Mouse (Mus musculus) ovary, adult 18-20 months (tissue): Measurements from ENCODE around the gene Got2.
A peak's percentile ranks its signal among the peaks of the same experiment; 100 is the strongest.
"Not testable (repeated sequence)": the region's sequence is repeated elsewhere in the genome, so short reads cannot be mapped to it uniquely, and the experiment has no call there.

ENCODE experiments used
- DNase-seq: peaks from one replicate; pipeline ENCODE4 v3.0.0; 2022; ENCODE audit warnings: low spot score, mixed read lengths

The Got2 gene

GRCm38 (mm10) chr8:95871690-95872089 lies 16.7 kb downstream of the Got2 start:
- DNase-seq: no peak

- DNase-seq: not testable (repeated sequence)
Measured at GRCm38 (mm10) chr8:95864851-95865250, 23.5 kb downstream of the Got2 start.

DNA sequence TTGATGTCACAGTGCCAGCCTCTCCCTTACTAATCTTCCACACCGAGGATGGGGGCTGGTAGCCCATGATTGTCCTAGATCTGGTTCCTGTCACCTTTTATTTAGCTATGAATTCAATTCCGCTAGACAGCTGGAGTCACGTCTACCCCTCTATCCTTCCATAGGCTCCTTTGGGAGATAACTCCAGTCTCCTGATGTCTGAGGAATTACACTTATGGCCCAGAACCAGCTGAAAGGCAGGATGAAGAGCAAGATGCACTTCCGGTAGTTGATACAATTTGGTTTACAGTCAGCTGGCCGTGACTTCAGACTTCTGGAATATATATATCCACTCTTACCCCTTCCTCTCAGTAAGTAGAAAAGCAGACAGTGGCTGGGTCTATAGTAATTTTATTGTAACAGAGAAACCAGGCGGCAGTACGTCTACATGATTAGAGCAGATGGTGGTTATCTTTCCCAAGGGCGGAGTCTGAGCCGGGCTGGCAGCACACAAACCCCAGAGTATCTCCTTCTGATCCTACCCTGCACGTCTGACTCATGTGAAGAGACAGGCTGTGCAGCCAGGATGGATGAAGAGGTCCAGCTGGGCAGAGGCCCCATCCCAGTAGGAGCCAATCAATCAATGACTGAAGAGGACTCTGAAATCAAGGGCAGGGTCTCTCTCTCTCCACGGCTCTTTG lies 24.4 kb downstream of the Got2 start:
- not testable (repeated sequence) for DNase-seq

- DNase-seq: no peak
Measured at GRCm38 (mm10) chr8:95854174-95854573, 34.2 kb downstream of the Got2 start.

GRCm38 (mm10) chr8:95853102-95853843 lies 35.1 kb downstream of the Got2 start, which contains the start of gene Slc38a7:
Gene Slc38a7 (minus strand): TSS chr8:95853539.
- DNase-seq: peak; percentile 63

DNA sequence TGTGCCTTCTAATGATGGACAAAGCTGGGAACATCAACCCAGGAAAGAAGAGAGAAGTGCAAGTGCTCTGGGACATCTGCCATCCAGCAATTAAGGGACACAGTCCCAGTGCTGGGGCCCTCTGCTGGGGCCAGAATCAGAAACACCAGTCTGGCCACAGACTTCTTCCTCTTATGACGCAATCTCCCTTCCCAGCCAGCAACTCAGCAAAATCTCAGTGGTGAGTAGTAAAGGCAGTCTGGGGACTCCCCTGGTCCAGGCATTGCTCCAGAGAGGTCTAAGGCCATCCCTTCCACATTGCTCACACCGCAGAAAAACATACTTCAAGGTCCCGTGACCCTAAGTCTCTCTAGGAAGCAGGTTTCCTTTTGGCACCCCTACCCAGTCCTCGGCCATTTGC lies 36.1 kb downstream of the Got2 start:
- DNase-seq: peak; percentile 28

- DNase-seq: no peak
Measured at GRCm38 (mm10) chr8:95850326-95850725, 38.0 kb downstream of the Got2 start.

- DNase-seq: no peak
Measured at GRCm38 (mm10) chr8:95848734-95849464, 39.4 kb downstream of the Got2 start.

- no peak for DNase-seq
Measured at GRCm38 (mm10) chr8:95848061-95848551, 40.2 kb downstream of the Got2 start.

DNA sequence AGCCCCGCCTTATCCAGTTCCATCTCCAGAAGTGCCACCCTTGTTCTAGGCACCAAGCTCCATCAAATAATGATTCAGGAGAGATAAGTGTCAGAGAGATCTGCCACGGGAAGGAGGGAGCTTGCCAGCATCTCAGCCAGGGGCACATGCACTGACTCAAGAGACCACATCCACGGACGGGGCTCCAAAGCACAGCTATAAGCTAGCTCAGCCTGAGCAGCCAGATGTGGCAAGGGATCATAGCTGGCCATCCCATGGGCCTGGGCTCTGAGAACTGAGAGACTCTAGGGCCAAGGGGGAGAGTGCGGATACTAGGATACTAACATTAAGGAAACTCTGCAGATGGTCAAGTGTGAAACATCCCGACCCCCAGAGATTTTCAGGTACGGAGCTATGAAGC lies 43.3 kb downstream of the Got2 start:
- no peak for DNase-seq

GRCm38 (mm10) chr8:95843968-95844367 lies 44.4 kb downstream of the Got2 start:
- no peak for DNase-seq

- no peak for DNase-seq
Measured at GRCm38 (mm10) chr8:95841436-95841835, 46.9 kb downstream of the Got2 start.

DNA sequence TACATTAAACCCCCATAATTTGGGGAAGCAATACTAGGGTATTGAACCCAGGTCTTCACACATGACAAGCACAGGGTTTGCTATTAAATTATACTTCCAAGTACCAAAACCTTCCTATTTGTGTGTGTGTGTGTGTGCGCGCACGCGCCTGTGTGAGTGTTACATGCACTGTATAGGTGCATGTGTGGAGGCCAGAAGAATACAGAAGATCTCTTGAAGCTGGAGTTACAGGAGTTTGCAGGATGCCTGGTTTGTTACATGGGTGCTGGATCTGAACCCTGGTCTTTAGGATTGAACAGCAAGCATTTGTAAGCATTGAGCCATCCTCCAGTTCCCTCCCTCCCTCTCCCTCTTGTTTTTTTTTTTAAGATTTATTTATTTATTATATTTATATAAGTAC lies 49.1 kb downstream of the Got2 start:
- no peak for DNase-seq

GRCm38 (mm10) chr8:95837266-95837665 lies 51.1 kb downstream of the Got2 start:
- no peak for DNase-seq

DNA sequence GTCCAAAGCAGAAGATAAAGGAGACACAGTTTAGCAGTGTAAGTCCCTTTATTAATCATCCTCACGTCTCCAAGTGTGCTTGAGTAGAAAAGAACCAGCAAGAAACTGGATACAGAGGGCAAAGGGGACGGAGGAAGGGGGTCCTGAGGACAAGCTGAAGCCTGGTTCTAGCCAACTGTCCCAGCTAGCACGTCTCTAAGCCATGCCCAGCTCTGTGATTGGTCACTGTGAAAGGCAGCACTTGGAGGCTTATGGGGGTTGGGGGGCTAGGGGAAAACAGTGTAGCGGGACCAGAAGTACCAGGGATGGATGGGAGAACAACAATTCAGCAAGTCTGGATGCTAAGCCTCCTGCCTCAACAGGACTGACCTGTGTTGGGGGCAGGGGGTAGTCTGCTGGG lies 52.5 kb downstream of the Got2 start:
- DNase-seq: no peak

DNA sequence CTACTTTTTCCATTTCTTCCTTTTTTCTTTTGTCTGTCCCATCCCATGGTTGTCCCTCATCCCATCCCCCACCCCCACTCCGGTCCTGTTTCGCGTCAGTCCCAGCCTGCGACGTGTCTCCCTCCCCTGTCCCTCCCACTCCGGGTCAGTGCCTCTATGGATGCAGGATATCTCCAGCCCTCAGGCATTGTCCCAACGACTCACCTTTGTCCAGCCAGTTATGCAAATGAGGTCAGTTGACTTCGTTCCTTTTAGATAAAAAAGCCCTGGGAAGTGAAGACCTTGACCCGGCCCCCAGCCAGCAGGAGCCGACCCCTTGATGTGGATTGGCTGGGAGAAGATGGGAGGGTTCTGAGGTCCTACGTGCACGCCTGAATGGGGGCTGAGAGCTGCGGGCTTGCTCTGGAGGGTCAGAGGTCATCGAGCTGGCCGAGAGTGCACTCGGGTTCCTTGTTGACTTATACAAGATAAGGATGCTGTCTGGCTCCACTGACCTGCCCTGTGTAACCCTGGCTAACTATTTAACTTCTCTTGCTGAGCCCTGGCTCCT lies 54.8 kb downstream of the Got2 start:
- DNase-seq: no peak

GRCm38 (mm10) chr8:95832603-95833434 lies 55.5 kb downstream of the Got2 start:
- DNase-seq: peak; percentile 49

GRCm38 (mm10) chr8:95830144-95830543 lies 58.2 kb downstream of the Got2 start:
- DNase-seq: no peak

- DNase-seq: not testable (repeated sequence)
Measured at GRCm38 (mm10) chr8:95825162-95825561, 63.2 kb downstream of the Got2 start, which contains the start of gene Sap18b. Gene Sap18b (plus strand): TSS chr8:95825346.

DNA sequence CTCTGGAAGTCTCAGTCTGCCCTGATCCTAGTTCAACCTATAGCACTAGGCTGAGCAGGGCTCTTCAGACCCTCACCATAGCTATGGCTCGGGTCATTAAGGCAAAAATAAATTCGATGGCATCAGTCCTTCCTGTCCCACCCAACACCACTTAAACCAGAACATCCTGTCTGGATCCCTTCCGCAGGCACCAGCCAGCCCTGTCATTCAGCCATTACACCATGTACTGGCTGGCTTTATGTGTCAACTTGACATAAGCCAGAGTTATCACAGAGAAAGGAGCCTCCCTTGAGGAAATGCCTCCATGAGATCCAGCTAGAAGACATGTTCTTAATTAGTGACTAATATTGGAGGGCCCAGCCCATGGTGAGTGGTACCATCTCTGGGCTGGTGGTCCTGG lies 65.6 kb downstream of the Got2 start:
- no peak for DNase-seq

DNA sequence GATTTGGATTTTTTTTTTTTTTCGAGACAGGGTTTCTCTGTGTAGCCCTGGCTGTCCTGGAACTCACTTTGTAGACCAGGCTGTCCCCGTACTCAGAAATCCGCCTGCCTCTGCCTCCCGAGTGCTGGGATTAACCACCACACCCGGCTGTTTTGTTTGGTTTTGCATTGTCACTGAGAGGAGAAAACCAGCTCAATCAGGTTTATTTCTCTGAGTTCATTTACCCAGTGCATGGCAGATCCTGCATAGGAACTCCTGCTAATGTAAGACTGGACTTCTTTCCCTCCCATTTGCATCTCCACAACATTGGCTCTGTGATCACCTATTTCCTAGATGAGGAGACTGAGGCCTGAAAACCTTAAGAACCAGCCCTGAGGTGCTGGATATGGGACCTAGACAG lies 66.3 kb downstream of the Got2 start:
- no peak for DNase-seq
